Mouse (Mus musculus): ENCODE measurements at regions not wholly inside any gene's neighbourhood (a gene's known extent, or its start where the extent isn't known, plus 50 kb on each side); places are given as distances from the start of the nearest gene placed in this dataset.

GRCm38 (mm10) chr6:7476907-7477306, 77.8 kb upstream of the Tac1 start:
- DNase-seq, result no peak

- DNase-seq, result no peak
These were observed 60.4 kb upstream of the Tac1 start for GRCm38 (mm10) chr6:7494299-7494698.

- DNase-seq, result no peak
These were observed 57.9 kb upstream of the Tac1 start for GRCm38 (mm10) chr6:7496766-7497165.
